Mouse (Mus musculus) hindbrain, postnatal 0 days (tissue): ENCODE results near the gene Gm28051. TPM values are rescaled to one million over a fixed set of nuclear protein-coding genes. Genes with fewer than 3 reads are reported as not detected.

ENCODE experiments used
- ATAC-seq: fragments of 200-750 bp; cut with Nextera tagmentation; 2 replicates; pipeline ENCODE4 v1.8.0; 2017; ENCODE audit warnings: mild to moderate bottlenecking, moderate TSS enrichment, moderate library complexity
- DNase-seq: peaks from one replicate; pipeline ENCODE4 v3.0.0-alpha.2; 2015; ENCODE audit warnings: low spot score
- H3K27ac ChIP-seq: fragments of 300-500 bp; sonication (generic); 2 replicates; pipeline ENCODE4 v1.5.1; 2014; ENCODE audit warnings: mild to moderate bottlenecking
- H3K27me3 ChIP-seq: fragments of 300-500 bp; sonication (generic); 2 replicates; pipeline ENCODE4 v1.6.1; 2014; ENCODE audit warnings: low read length, mixed read lengths; ENCODE audit not compliant: insufficient read depth
- H3K36me3 ChIP-seq: fragments of 300-500 bp; sonication (generic); 2 replicates; pipeline ENCODE4 v1.6.1; 2014; ENCODE audit warnings: low read length, mixed read lengths; ENCODE audit not compliant: insufficient read depth
- H3K4me1 ChIP-seq: fragments of 300-500 bp; sonication (generic); 2 replicates; pipeline ENCODE4 v1.6.1; 2014; ENCODE audit warnings: antibody characterized with exemption, low read length, mixed read lengths; ENCODE audit not compliant: insufficient read depth
- H3K4me2 ChIP-seq: fragments of 300-500 bp; sonication (generic); 2 replicates; pipeline ENCODE4 v1.6.1; 2014; ENCODE audit warnings: low read depth, mild to moderate bottlenecking, low read length, moderate library complexity, mixed read lengths
- H3K4me3 ChIP-seq: fragments of 300-500 bp; sonication (generic); 2 replicates; pipeline ENCODE4 v1.5.1; 2014; ENCODE audit warnings: low read length
- H3K9ac ChIP-seq: fragments of 300-500 bp; sonication (generic); replicated peaks from 2 replicates; pipeline ENCODE4 v1.6.1; 2014; ENCODE audit warnings: mild to moderate bottlenecking, low read length, moderate library complexity, mixed read lengths
- H3K9me3 ChIP-seq: fragments of 300-500 bp; sonication (generic); 2 replicates; pipeline ENCODE4 v1.6.1; 2016; ENCODE audit warnings: low read length, mixed read lengths
- CTCF ChIP-seq: IDR thresholded peaks from 2 replicates; pipeline ENCODE4 v1.5.1; 2016; ENCODE audit warnings: antibody characterized with exemption, control low read depth, low read depth
- WGBS: fragments of 180-500 bp; shearing (Covaris S2); extraction: QIAGEN DNeasy Blood & Tissue Kit; methylation state at CpG from one replicate; pipeline ENCODE4 v1.1.7; 2014; 5-methylcytosine and 5-hydroxymethylcytosine counted together
- polyA plus RNA-seq: library from polyadenylated mRNA; unstranded; fragments of >200 nt; fragmentation: Nextera tagmentation; extraction: Ambion mirVana; gene quantifications from 2 replicates; pipeline ENCODE4 v1.2.1, GENCODE M21; 2015
- total RNA-seq: library from RNA; depleted of rRNA; stranded (reverse); fragments of >200 nt; gene quantifications from 2 replicates; pipeline ENCODE4 v1.2.3, GENCODE M21; 2014

Gene Gm28051
- total and polyA plus RNA-seq, 2 experiments from 2014 or later, result not detected

- no peaks in the 10 kb centered on the region for H3K36me3 ChIP-seq
- WGBS, result 49% methylated on average over 11 of the region's 11 CpGs
- DNase-seq, result no peak
- no peak overlapping the region for H3K27ac ChIP-seq
- H3K4me2 ChIP-seq, result no peak overlapping the region
- no peak overlapping the region for H3K9ac ChIP-seq
- H3K9me3 ChIP-seq, result no peaks in the 10 kb centered on the region
- H3K27me3 ChIP-seq, result no peaks in the 10 kb centered on the region
- no peaks in the 10 kb centered on the region for H3K4me1 ChIP-seq
- no peak for TF ChIP-seq CTCF
- ATAC-seq, result 0 out of 2 replicates have a peak, but pooled peaks have one; percentile 18
- no peak overlapping the region for H3K4me3 ChIP-seq
Observed at GRCm38 (mm10) chr12:102722451-102722850, 35.1 kb downstream of the Gm28051 start.

GRCm38 (mm10) chr12:102719552-102720315 is 37.8 kb downstream of the Gm28051 start:
- 24% methylated on average over 13 of the region's 13 CpGs for WGBS
- Histone ChIP-seq H3K9ac (no peak overlapping the region), H3K4me2 (peak overlapping the region; percentile 6; the same call in 1 of the 2 replicates)

GRCm38 (mm10) chr12:102714654-102715395 is 42.7 kb downstream of the Gm28051 start:
- H3K9ac ChIP-seq, result no peak overlapping the region
- H3K36me3 ChIP-seq, result no peaks in the 10 kb centered on the region
- no peaks in the 10 kb centered on the region for H3K27me3 ChIP-seq
- no peak for DNase-seq
- no peak overlapping the region for H3K4me2 ChIP-seq
- H3K27ac ChIP-seq, result no peak overlapping the region
- no peaks in the 10 kb centered on the region for H3K9me3 ChIP-seq
- no peaks in the 10 kb centered on the region for H3K4me1 ChIP-seq
- no peak for TF ChIP-seq CTCF
- no peak for ATAC-seq
- 78% methylated on average over 10 of the region's 10 CpGs for WGBS
- no peak overlapping the region for H3K4me3 ChIP-seq

More at GRCm38 (mm10) chr12:102719552-102720315, 37.8 kb downstream of the Gm28051 start:
- Histone ChIP-seq H3K4me3 (no peak overlapping the region), H3K4me1 (no peaks in the 10 kb centered on the region), H3K27me3 (no peaks in the 10 kb centered on the region), H3K36me3 (no peaks in the 10 kb centered on the region), H3K9me3 (no peaks in the 10 kb centered on the region), H3K27ac (no peak overlapping the region)
- TF ChIP-seq CTCF, result peak; percentile 89
- DNase-seq (peak; percentile 87), ATAC-seq (peak; percentile 86)

DNA sequence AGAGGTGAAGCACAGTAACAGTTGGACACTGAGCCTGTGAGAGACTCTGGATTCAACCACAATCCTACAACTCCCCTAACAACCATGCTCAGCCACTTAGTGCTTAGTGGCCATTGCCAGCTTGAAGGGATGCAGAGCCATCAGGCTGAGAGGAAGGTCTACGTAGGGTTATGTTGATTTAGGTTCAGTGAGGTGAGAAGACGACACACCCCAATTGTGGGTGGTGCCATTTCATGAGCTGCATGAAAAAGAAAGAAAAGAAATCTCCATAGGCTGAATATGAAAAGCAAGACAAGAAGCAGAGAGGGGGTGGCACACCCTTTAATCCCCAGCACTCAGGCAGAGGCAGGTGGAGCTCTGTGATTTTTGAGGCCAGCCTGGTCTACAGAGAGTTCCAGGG is 43.4 kb downstream of the Gm28051 start:
- Histone ChIP-seq H3K9me3 (no peaks in the 10 kb centered on the region), H3K27me3 (no peaks in the 10 kb centered on the region), H3K4me1 (no peaks in the 10 kb centered on the region), H3K4me2 (no peak overlapping the region), H3K27ac (no peak overlapping the region), H3K9ac (no peak overlapping the region), H3K4me3 (no peak overlapping the region), H3K36me3 (no peaks in the 10 kb centered on the region)
- DNase-seq (no peak), ATAC-seq (no peak)
- no peak for TF ChIP-seq CTCF
- 78% methylated on average over 2 of the region's 2 CpGs for WGBS

DNA sequence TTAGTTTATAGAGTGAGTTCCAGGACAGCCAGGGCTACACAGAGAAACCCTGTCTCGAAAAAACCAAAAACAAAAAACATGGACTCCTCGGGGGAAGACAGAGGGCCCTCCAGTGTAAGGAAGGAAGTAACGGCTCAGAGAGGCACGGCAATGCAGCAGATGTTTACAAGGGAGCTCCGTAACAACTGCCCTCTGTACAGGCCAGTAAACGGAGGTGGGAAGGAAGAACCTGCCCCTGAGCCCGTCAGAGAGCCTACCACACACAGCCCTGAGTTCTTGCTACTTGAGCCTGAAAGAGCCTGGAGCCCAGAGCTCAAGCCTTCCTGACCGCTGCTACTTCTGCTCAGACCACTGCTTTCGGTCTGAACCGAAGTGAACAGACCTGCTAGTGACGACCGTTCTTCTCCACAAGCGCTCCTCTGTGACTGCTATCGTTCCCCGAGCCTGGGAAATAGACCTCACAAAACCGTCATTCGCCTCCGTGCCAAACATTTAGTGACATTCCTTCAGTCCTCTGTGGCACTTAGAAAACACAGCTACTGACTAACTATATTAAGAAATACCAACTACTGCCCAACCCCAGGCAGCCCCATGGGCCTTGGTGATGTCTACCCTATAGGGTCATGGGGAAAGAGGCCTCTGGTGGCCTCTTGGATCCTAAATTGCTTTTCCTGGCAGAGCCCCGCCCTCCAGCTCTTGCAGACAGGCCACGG is 44.3 kb downstream of the Gm28051 start:
- H3K9ac ChIP-seq, result no peak overlapping the region
- 77% methylated on average over 20 of the region's 20 CpGs for WGBS
- H3K9me3 ChIP-seq, result no peaks in the 10 kb centered on the region
- no peaks in the 10 kb centered on the region for H3K4me1 ChIP-seq
- no peak overlapping the region for H3K27ac ChIP-seq
- H3K27me3 ChIP-seq, result no peaks in the 10 kb centered on the region
- ATAC-seq (no peak), DNase-seq (no peak)
- H3K4me3 ChIP-seq, result no peak overlapping the region
- no peaks in the 10 kb centered on the region for H3K36me3 ChIP-seq
- no peak for TF ChIP-seq CTCF
- H3K4me2 ChIP-seq, result no peak overlapping the region

- H3K9ac ChIP-seq, result no peak overlapping the region
- no peaks in the 10 kb centered on the region for H3K27me3 ChIP-seq
- H3K9me3 ChIP-seq, result no peaks in the 10 kb centered on the region
- WGBS, result 34% methylated on average over 4 of the region's 4 CpGs
- H3K4me3 ChIP-seq, result no peak overlapping the region
- H3K4me2 ChIP-seq, result no peak overlapping the region
- no peak for ATAC-seq
- H3K4me1 ChIP-seq, result no peaks in the 10 kb centered on the region
- no peak overlapping the region for H3K27ac ChIP-seq
- H3K36me3 ChIP-seq, result no peaks in the 10 kb centered on the region
- no peak for DNase-seq
- TF ChIP-seq CTCF, result no peak
Observed at GRCm38 (mm10) chr12:102710851-102711375, 46.7 kb downstream of the Gm28051 start.
